Mouse (Mus musculus): Measurements from ENCODE around the gene Wdr75.

The Wdr75 gene

DNA sequence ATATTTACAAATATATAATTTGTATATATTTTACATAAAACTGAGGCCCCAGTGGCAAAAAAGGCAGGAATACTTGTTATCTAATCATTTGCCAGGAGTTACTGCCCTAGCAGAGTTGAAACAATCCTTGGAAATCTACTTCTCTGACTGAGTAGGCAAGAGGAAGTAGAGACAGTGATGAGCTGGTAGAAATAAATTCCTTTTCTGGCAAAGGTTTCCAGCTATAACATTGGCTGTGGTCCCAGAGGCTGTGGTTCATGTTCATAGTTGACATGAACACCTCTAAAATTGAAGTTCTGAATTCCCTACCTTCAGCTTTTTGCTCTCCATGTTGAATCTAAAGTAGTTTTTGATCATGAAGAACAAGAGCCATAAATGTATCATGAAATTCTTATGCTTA is 43.3 kb downstream of the Wdr75 start:
- no peak for DNase-seq

DNA sequence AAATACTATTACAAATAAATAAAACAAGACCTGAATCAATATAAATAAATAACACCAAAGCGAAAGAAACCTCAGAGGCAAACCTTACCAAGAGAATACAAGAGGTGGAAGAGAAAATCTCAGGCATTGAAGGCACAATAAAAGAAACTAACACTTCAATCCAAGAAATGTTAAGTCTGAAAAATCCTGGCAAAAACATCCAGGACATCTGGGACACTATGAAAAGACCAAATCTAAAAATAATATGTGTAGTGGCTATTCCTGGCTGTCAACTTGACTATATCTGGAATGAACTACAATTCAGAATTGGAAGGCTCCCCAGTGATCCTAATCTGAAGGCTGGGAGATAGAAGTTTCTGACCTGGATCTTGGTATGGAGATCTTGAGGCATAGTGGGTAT is 50.5 kb downstream of the Wdr75 start:
- DNase-seq, result no peak

DNA sequence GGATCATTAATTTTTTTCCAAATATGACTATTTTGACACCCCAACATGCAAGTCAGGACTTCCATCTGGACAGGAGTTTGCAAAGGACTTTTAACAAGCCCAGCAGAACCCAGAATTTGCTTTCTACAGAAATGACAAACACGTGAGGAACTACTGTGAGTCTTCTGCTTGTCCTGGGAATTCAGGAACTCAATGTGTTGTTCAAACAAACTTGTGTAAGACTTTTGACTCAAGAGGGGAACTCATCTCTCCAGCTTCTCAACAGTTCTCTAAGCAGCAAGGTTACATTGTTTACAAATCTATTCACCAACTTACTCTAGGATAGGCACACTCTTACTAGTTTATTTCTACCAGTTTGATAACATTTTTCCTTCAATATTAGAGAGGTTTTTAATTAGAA is 63.1 kb downstream of the Wdr75 start:
- DNase-seq, result no peak

DNA sequence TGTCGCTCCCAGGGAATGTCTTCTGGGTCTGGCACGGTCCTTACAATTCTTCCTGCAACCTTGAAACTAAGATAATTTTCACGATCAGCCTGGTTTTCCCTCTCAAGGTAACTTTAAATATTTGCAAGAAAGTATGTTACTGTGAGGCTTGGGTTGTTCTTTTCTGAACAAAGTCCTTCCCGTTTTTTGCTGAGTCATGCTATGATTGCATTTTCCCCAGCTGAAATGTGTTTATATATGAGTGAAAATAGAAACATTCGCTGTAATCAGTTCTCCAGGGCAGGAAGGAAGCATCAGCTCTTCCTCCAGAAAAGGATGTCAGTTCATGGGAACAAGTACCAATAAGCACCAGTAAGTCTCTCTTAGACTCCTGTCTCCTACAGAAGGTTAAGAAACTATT is 65.4 kb downstream of the Wdr75 start:
- peak; percentile 20 for DNase-seq

DNA sequence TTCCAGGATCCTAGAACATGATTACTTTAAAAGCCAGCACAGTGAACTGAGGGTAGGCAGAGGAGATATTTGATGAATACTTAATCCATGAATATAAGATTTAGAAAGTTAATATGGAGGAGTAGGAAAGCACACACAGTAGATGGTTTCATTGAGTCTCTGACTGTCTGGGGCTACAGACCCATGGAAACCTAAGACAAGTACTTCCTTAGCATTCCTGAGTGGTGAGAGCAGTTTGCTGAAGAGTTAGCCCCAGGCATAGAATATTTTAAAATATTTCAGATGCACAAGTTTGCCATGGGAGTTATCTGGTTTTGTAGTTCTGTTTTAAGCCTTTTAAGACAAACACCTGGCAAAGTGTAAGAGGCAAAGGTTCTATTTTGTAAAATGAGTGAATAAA is 66.2 kb downstream of the Wdr75 start:
- DNase-seq, result no peak

DNA sequence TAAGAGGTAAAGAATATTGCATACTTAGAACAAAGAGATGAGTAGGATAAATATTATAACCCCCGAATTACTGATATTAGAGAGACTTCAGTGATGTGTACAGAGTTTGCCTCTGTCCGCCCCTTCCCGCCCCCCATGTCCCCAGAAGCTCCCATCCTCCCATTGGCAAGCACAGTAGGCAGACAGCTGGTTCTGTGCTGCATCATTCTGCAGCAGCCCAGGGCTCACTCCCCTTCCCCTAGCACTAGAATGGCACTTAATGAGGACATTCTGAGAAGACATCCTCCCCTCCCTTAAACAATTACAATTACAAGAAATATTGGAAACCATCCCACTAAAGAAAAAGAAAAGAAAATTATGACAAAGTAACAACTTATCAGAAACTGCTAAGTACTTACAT is 68.7 kb downstream of the Wdr75 start:
- no peak for DNase-seq

DNA sequence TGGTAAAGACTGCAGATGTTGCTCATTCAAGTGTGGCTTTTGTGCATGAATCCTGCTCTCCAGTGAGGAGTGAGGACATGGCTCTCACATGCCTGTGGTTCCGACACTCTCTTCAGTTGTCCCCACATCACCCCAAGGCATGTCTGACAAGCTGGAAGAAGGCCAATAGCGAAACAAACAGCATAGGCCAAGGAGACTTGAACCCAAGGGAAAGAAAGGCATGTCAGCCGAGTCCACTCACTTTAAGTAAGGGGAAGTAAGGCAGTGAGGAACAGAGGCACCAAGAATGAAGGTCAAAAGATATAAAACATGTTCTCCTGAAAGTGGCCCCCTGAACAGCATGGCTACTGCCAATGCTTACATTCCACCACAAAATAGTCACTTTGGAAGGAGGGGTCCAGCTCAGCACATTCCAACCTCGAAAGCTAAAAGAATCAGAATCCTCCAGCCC is 69.6 kb downstream of the Wdr75 start:
- peak; percentile 74 for DNase-seq

DNA sequence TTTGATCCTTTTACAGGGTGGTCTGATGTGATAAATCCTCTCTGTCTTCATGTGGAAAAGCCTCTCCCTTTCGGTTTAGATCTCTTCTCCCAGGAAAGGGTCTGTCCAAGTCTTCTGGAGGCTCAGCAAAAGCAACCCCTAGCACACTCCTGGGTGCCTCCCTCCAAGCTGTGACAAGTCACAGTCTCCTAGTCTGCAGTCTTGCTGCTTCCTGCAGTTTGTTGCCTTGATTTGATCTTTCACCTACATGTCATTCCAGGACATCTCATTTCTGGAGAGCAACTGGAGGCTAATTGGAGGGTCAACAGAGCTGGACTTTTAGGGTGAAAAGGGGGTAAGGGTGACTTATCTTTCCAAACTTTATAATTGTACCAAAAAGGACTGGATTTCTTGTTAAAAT is 70.3 kb downstream of the Wdr75 start:
- peak; percentile 50 for DNase-seq

DNA sequence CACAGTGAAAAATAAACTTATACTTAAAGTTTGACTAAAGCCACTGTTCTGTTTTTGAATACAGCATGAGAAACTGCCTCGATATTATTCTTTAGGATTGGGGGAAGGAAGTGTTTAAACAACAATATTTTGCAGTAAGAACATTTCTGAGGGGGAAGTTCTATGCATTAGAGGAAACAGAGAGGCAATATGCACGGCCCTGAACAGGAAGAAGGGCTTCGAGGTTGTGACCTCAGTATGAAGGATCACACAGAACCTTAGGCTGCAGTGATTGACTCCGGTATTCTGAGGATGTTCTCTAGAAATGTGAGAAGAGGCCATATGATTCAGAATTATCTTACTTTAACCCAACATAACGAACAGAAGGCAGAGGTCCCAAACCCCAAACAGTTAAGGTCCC is 70.8 kb downstream of the Wdr75 start:
- DNase-seq, result no peak

DNA sequence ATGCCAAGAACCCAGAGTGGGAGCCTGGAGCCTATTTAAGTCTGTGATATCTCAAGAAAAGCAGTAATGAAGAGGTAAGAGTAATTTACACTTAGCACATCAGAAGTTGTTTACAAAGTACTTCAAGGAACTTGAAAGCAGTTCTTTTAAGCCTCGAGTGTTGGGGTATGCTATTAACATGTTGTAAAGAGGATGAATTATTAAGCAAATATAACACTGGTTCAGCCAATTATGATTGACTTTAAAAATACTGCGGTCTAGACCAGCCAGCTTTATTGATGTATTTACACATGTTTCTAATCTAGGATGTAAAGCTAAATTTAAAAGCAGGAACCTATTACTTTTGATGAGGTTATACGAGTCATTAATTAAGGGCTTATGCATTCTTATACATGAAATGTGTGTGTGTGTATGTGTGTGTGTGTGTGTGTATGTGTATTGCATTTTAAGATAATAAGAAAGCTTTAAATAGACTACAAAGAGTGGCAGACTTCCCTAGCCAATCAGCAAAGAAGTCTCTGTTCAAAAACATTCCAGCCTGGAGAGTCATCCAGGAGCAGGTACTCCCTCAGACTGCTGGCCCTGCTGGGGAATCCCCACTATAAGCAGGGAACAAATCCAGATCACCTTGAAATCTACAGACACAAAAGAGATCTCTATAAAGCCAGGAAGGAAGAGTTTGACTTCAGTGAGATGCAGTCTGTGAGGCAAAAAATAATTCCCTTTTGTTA is 71.5 kb downstream of the Wdr75 start:
- no peak for DNase-seq

DNA sequence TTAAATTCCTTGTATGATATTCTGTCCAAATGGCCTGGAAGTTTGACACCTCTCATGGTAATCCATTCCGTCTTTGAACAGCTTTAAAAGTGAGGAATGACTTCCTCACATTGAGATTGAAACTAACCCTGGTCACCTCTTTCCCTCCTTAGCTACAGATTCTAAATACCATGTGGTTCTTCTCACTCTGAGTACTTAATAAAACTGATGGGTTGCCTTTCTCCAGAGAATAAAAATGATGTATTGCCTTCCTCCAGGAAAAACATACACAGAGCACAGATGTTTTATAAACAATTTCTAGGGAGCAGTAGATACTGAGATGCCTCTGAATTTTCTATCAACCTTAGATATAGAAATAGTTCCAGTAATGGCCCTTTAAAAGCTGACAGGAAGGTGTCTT is 73.1 kb downstream of the Wdr75 start:
- no peak for DNase-seq

DNA sequence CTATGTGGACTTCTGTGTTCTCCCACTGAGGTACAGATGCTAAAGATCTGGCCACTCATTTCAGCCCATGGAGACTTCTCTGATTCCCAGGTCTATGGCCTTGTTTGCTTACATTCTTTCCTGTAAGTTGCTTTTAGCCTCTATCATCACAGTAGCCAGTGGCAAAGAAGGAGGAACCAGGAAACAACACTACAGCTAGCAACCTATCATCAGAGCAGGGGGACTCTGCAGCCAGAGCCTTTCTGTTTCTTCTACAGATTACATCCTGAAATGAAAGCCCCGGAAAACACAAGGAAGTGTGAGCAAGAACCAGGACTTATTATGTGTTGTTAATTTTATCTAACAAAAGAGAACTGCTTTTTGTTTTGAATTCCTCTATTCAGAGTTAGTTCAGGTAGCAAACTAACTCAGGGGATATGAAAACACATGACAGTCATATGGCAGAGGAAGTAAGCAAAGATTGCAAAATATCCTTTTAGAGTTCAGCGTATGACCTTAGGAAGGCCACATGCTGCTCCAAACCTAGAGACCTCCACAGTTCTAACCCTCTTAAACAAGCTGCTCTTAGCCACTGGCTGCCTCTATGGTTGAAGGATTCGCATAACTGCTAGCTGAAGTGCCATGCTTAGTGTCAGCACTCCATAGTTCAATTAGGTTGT is 73.6 kb downstream of the Wdr75 start:
- DNase-seq, result no peak

Measured in kidney, postnatal 14 days (tissue).